Mouse (Mus musculus): ENCODE data around the gene Ipo9. TPM values are rescaled to one million over a fixed set of nuclear protein-coding genes. Genes with fewer than 3 reads are reported as not detected.
A peak's percentile ranks its signal among the peaks of the same experiment; 100 is the strongest.

Gene Ipo9
- polyA plus RNA-seq, 2 experiments = 19.4 to 26.6 TPM

DNA sequence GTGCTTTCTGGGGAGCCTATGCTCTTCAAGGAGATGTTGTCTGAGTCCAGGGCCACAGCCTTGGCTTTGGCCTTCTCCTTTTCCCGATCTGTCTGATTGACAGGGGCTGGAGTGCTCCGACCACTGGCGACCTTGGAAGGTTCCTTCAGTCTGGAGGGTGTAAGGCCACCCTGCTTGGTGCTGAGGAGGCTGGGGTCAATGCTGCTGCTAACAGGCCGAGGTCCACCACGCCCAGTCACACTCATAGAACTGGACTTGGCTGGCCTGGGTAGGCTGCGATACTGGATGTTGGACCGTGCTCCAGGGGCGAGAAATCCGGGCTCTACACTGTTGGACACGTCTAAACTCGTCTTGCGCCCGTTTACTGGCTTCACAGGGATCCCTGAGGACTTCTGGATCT is 40.2 kb upstream of the Ipo9 start:
- no peak overlapping the region for H3K4me2 ChIP-seq (ENCODE audit: low read depth)
- H3K27me3 ChIP-seq (ENCODE audit: control insufficient read depth, insufficient read depth, low read length) = no peaks in the 10 kb centered on the region
- WGBS (ENCODE audit: insufficient replicate concordance) = 77% methylated on average over 13 of the region's 13 CpGs
- no peaks in the 10 kb centered on the region for H3K4me1 ChIP-seq (replicated peaks; ENCODE audit: control insufficient read depth in 2 of 2, insufficient read depth in 2 of 2, low read length in 1 of 2)
- ATAC-seq (ENCODE audit: insufficient read depth) (no peak), DNase-seq (ENCODE audit: low read depth in 3 of 3, low spot score in 3 of 3) (no peak)
- TF ChIP-seq EP300 (IDR thresholded peaks at IDR 0.05; ENCODE audit: low read depth) = no peak
- TF ChIP-seq CTCF (IDR thresholded peaks at IDR 0.05; ENCODE audit: low read depth) = no peak
- H3K9me3 ChIP-seq (ENCODE audit: control insufficient read depth, low read length) = no peaks in the 10 kb centered on the region
- no peak overlapping the region for H3K27ac ChIP-seq
- H3K9ac ChIP-seq (replicated peaks) = no peak overlapping the region
- no peaks in the 10 kb centered on the region for H3K36me3 ChIP-seq (replicated peaks; ENCODE audit: control insufficient read depth, insufficient read depth, low read depth)
- no peak overlapping the region for H3K4me3 ChIP-seq (ENCODE audit: insufficient read depth in 1 of 2, low read depth in 2 of 2, low read length in 2 of 2)

DNA sequence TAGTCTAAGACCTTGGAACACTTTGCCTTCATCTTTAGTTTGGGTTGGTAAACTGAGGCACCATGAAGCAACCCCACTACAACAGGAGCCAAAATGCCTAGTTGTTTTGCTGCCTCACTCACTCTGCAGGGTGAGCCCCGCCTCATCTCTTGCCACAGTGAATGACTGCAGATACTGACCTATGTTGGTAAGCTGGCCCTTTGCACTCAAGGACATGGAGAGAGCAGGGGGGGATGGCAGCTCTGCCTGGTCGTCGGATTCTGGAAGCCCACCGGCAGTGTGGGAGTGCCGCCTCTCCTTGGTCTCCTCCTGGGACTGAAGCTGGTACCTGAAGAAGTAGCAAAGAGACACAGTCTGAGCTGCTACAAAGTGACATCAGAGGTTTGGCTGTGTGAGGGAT is 37.2 kb upstream of the Ipo9 start:
- Histone ChIP-seq H3K27ac (no peak overlapping the region), H3K36me3 (replicated peaks; ENCODE audit: control insufficient read depth, insufficient read depth, low read depth) (no peaks in the 10 kb centered on the region), H3K4me2 (ENCODE audit: low read depth) (no peak overlapping the region), H3K4me3 (ENCODE audit: insufficient read depth in 1 of 2, low read depth in 2 of 2, low read length in 2 of 2) (no peak overlapping the region), H3K9me3 (ENCODE audit: control insufficient read depth, low read length) (no peaks in the 10 kb centered on the region), H3K9ac (replicated peaks) (no peak overlapping the region), H3K27me3 (ENCODE audit: control insufficient read depth, insufficient read depth, low read length) (no peaks in the 10 kb centered on the region), H3K4me1 (replicated peaks; ENCODE audit: control insufficient read depth in 2 of 2, insufficient read depth in 2 of 2, low read length in 1 of 2) (no peaks in the 10 kb centered on the region)
- no peak for ATAC-seq (ENCODE audit: insufficient read depth)
- 70% methylated on average over 5 of the region's 5 CpGs for WGBS (ENCODE audit: insufficient replicate concordance)
- DNase-seq (ENCODE audit: low read depth in 3 of 3, low spot score in 3 of 3) = no peak
- TF ChIP-seq EP300 (IDR thresholded peaks at IDR 0.05; ENCODE audit: low read depth) (no peak), CTCF (IDR thresholded peaks at IDR 0.05; ENCODE audit: low read depth) (no peak)

DNA sequence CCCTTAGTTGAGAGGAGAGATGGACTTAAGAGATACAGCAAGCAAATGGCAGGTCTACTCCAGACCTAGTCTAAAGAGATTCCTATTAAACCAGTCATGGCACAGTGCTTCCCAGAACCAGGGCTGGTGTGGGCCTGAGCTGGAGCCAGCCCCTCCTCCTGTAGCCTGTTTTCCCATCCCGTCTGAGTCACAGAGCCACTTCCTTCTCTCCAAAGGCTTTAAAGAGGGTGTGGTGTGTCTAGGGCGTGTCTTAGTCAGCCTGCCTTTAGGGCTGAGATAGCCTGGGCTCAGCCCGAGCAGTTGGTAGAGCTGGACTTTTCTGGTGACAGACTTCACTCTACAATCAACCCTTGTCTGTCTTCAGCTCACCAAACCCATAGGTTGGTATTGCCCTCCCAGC is 36.6 kb upstream of the Ipo9 start:
- no peak for TF ChIP-seq EP300 (IDR thresholded peaks at IDR 0.05; ENCODE audit: low read depth)
- TF ChIP-seq CTCF (IDR thresholded peaks at IDR 0.05; ENCODE audit: low read depth) = no peak
- Histone ChIP-seq H3K27me3 (ENCODE audit: control insufficient read depth, insufficient read depth, low read length) (no peaks in the 10 kb centered on the region), H3K4me3 (ENCODE audit: insufficient read depth in 1 of 2, low read depth in 2 of 2, low read length in 2 of 2) (no peak overlapping the region), H3K4me1 (replicated peaks; ENCODE audit: control insufficient read depth in 2 of 2, insufficient read depth in 2 of 2, low read length in 1 of 2) (no peaks in the 10 kb centered on the region), H3K27ac (no peak overlapping the region), H3K4me2 (ENCODE audit: low read depth) (no peak overlapping the region), H3K9me3 (ENCODE audit: control insufficient read depth, low read length) (no peaks in the 10 kb centered on the region), H3K36me3 (replicated peaks; ENCODE audit: control insufficient read depth, insufficient read depth, low read depth) (no peaks in the 10 kb centered on the region), H3K9ac (replicated peaks) (no peak overlapping the region)
- ATAC-seq (ENCODE audit: insufficient read depth) (no peak), DNase-seq (ENCODE audit: low read depth in 3 of 3, low spot score in 3 of 3) (peak in 2 of 3 experiments; percentile 38 to 57)
- WGBS (ENCODE audit: insufficient replicate concordance) = 15% methylated on average over 3 of the region's 3 CpGs

DNA sequence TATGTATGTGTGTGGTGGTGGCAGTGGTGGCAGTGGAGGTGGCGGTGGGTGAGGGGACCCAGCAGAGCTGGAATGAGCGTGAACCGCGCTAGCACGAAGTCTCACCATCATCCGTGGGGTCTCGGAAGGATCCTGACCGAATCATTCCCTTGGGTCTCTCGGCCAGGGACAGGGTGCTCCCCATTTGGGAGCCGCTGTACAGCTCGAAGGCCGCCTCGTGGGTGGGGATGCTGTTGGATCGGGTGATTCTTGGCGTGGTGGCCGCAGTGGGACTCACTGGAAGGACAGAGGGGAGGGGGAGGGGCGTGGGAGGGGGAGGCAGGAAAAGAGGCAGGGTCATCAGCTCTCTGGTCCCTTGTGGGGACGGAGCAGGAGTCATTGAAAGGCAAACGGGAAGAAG is 35.4 kb upstream of the Ipo9 start:
- 81% methylated on average over 19 of the region's 19 CpGs for WGBS (ENCODE audit: insufficient replicate concordance)
- DNase-seq (ENCODE audit: low read depth in 3 of 3, low spot score in 3 of 3) (no peak), ATAC-seq (ENCODE audit: insufficient read depth) (no peak)
- Histone ChIP-seq H3K4me1 (replicated peaks; ENCODE audit: control insufficient read depth in 2 of 2, insufficient read depth in 2 of 2, low read length in 1 of 2) (no peaks in the 10 kb centered on the region), H3K36me3 (replicated peaks; ENCODE audit: control insufficient read depth, insufficient read depth, low read depth) (no peaks in the 10 kb centered on the region), H3K9ac (replicated peaks) (no peak overlapping the region), H3K27ac (no peak overlapping the region), H3K4me3 (ENCODE audit: insufficient read depth in 1 of 2, low read depth in 2 of 2, low read length in 2 of 2) (no peak overlapping the region), H3K9me3 (ENCODE audit: control insufficient read depth, low read length) (no peaks in the 10 kb centered on the region), H3K4me2 (ENCODE audit: low read depth) (no peak overlapping the region), H3K27me3 (ENCODE audit: control insufficient read depth, insufficient read depth, low read length) (no peaks in the 10 kb centered on the region)
- TF ChIP-seq EP300 (IDR thresholded peaks at IDR 0.05; ENCODE audit: low read depth) (no peak), CTCF (IDR thresholded peaks at IDR 0.05; ENCODE audit: low read depth) (no peak)

DNA sequence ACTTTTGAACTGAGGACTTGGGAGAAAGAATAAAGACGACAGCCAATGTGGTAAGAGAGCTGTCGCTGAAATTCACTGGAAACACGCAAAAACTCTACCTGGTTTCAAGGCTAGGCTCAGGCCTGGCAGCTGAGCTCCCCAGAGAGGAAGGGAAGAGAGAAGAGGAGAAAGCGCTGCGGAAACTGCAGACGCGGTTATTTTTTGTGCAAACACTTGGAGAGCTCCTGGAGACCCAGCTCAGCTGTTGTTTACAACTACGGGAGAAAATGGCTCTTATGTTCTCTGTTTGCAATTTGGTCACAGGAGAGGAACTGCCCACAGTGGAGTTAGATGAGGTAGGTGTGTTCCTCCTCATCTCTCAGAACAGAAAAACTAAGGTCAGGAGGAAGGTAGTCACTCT is 32.4 kb upstream of the Ipo9 start:
- Histone ChIP-seq H3K9ac (replicated peaks) (no peak overlapping the region), H3K4me3 (ENCODE audit: insufficient read depth in 1 of 2, low read depth in 2 of 2, low read length in 2 of 2) (no peak overlapping the region), H3K36me3 (replicated peaks; ENCODE audit: control insufficient read depth, insufficient read depth, low read depth) (no peaks in the 10 kb centered on the region), H3K9me3 (ENCODE audit: control insufficient read depth, low read length) (no peaks in the 10 kb centered on the region), H3K27me3 (ENCODE audit: control insufficient read depth, insufficient read depth, low read length) (no peaks in the 10 kb centered on the region), H3K4me2 (ENCODE audit: low read depth) (no peak overlapping the region), H3K27ac (no peak overlapping the region), H3K4me1 (replicated peaks; ENCODE audit: control insufficient read depth in 2 of 2, insufficient read depth in 2 of 2, low read length in 1 of 2) (no peaks in the 10 kb centered on the region)
- DNase-seq (ENCODE audit: low read depth in 3 of 3, low spot score in 3 of 3) (no peak), ATAC-seq (ENCODE audit: insufficient read depth) (no peak)
- whole genome bisulfite sequencing (ENCODE audit: insufficient replicate concordance) = 70% methylated on average over 8 of the region's 8 CpGs
- TF ChIP-seq EP300 (IDR thresholded peaks at IDR 0.05; ENCODE audit: low read depth) = no peak
- TF ChIP-seq CTCF (IDR thresholded peaks at IDR 0.05; ENCODE audit: low read depth) = no peak

All from liver, embryonic 14.5 days (tissue).